Mouse (Mus musculus) myocyte (in vitro differentiated cells): Measurements from ENCODE around the gene Tor1aip1. TPM values are rescaled to one million over a fixed set of nuclear protein-coding genes. Genes with fewer than 3 reads are reported as not detected.

Source experiments
- H3K27me3 ChIP-seq: one replicate; pipeline ENCODE4 v1.6.1; 2011; ENCODE audit not compliant: control insufficient read depth, insufficient read depth, insufficient read length
- H3K36me3 ChIP-seq: one replicate; pipeline ENCODE4 v1.6.1; 2011; ENCODE audit not compliant: control insufficient read depth, insufficient read depth
- H3K4me2 ChIP-seq: one replicate; pipeline ENCODE4 v1.6.1; 2011; ENCODE audit warnings: low read depth, control low read depth
- H3K4me3 ChIP-seq: one replicate; pipeline ENCODE4 v1.5.1; 2011; ENCODE audit warnings: mild to moderate bottlenecking, control low read depth, moderate library complexity
- H3K79me2 ChIP-seq: one replicate; pipeline ENCODE4 v1.6.1; 2011; ENCODE audit not compliant: control insufficient read depth, insufficient read depth
- H3ac ChIP-seq: one replicate; pipeline ENCODE4 v1.6.1; 2011; ENCODE audit not compliant: control insufficient read depth, insufficient read length
- CEBPB ChIP-seq: IDR thresholded peaks from 2 replicates; pipeline ENCODE4 v1.6.1; 2011; ENCODE audit warnings: mild to moderate bottlenecking, moderate library complexity; ENCODE audit not compliant: poor library complexity, insufficient read depth, severe bottlenecking
- E2F4 ChIP-seq: IDR thresholded peaks from one replicate; pipeline ENCODE4 v1.6.1; 2011; ENCODE audit warnings: mild to moderate bottlenecking, control low read depth, moderate library complexity; ENCODE audit not compliant: insufficient read depth
- MAX ChIP-seq: IDR thresholded peaks from one replicate; pipeline ENCODE4 v1.6.1; 2011; ENCODE audit warnings: low read depth, mild to moderate bottlenecking, control low read depth
- MYOD1 ChIP-seq, 3 experiments: IDR thresholded peaks; one replicate each; pipeline ENCODE4 v1.6.1; 2011; ENCODE audit warnings: control low read depth in 2 of 3, low read depth in 2 of 3, mild to moderate bottlenecking in 2 of 3, moderate library complexity in 1 of 3; ENCODE audit not compliant: insufficient read length in 2 of 3, control insufficient read depth in 1 of 3
- MYOG ChIP-seq, 3 experiments: IDR thresholded peaks; one replicate each; pipeline ENCODE4 v1.6.1; 2011; ENCODE audit warnings: control low read depth in 2 of 3, low read depth in 2 of 3, mild to moderate bottlenecking in 2 of 3; ENCODE audit not compliant: insufficient read length in 2 of 3, control insufficient read depth in 1 of 3, insufficient read depth in 1 of 3
- POLR2A ChIP-seq: IDR thresholded peaks from one replicate; pipeline ENCODE4 v1.6.1; 2011; ENCODE audit warnings: low read depth, mild to moderate bottlenecking, control low read depth, moderate library complexity; ENCODE audit not compliant: insufficient read length
- POLR2AphosphoS2 ChIP-seq: IDR thresholded peaks from one replicate; pipeline ENCODE4 v1.6.1; 2011; ENCODE audit warnings: low read depth, control low read depth; ENCODE audit not compliant: insufficient read length
- REST ChIP-seq: IDR thresholded peaks from one replicate; pipeline ENCODE4 v1.6.1; 2011; ENCODE audit warnings: mild to moderate bottlenecking, control low read depth, moderate library complexity; ENCODE audit not compliant: insufficient read depth, insufficient read length
- SRF ChIP-seq: IDR thresholded peaks from one replicate; pipeline ENCODE4 v1.6.1; 2011; ENCODE audit warnings: low read depth; ENCODE audit not compliant: control insufficient read depth, insufficient read length
- TCF12 ChIP-seq: IDR thresholded peaks from one replicate; pipeline ENCODE4 v1.6.1; 2011; ENCODE audit warnings: mild to moderate bottlenecking, control low read depth; ENCODE audit not compliant: poor library complexity, insufficient read depth, severe bottlenecking
- TCF3 ChIP-seq: IDR thresholded peaks from one replicate; pipeline ENCODE4 v1.6.1; 2011; ENCODE audit warnings: low read depth, control low read depth; ENCODE audit not compliant: insufficient read length
- USF1 ChIP-seq: IDR thresholded peaks from one replicate; pipeline ENCODE4 v1.6.1; 2011; ENCODE audit warnings: low read depth, mild to moderate bottlenecking, control low read depth, moderate library complexity
- polyA plus RNA-seq: library from polyadenylated mRNA; unstranded; fragments of >200 nt; fragmentation: generic; extraction: Trizol; gene quantifications from one replicate; pipeline ENCODE4 v1.2.1, GENCODE M21; 2012; ENCODE audit warnings: missing spikeins

Tor1aip1 gene
- polyA plus RNA-seq, 1 experiment = 15.8 TPM

GRCm38 (mm10) chr1:156028340-156028975 is 7.8 kb downstream of the Tor1aip1 start:
- H3K4me3 ChIP-seq = no peak overlapping the region

GRCm38 (mm10) chr1:156027849-156028248 is 8.4 kb downstream of the Tor1aip1 start:
- Histone ChIP-seq H3K4me3 (no peak overlapping the region), H3K27me3 (no peaks in the 10 kb centered on the region), H3K36me3 (peaks cover 13% of the 10 kb centered on the region), H3ac (no peak overlapping the region), H3K79me2 (no peaks in the 10 kb centered on the region), H3K4me2 (no peak overlapping the region)
- no peak for TF ChIP-seq USF1

More at GRCm38 (mm10) chr1:156028340-156028975, 7.8 kb downstream of the Tor1aip1 start:
- no peaks in the 10 kb centered on the region for H3K79me2 ChIP-seq
- H3ac ChIP-seq = no peak overlapping the region
- TF ChIP-seq USF1 (no peak), MAX (no peak), POLR2AphosphoS2 (no peak), TCF3 (no peak), REST (no peak), POLR2A (no peak), E2F4 (no peak), TCF12 (no peak), MYOD1 (IDR thresholded peaks at IDR 0.05; ENCODE audit: control insufficient read depth in 1 of 3, insufficient read length in 2 of 3, low read depth in 2 of 3) (no peak), SRF (no peak), MYOG (IDR thresholded peaks at IDR 0.05; ENCODE audit: control insufficient read depth in 1 of 3, insufficient read depth in 1 of 3, insufficient read length in 2 of 3, low read depth in 2 of 3) (no peak), CEBPB (no peak)
- H3K4me2 ChIP-seq = no peak overlapping the region
- H3K27me3 ChIP-seq = no peaks in the 10 kb centered on the region
- H3K36me3 ChIP-seq = peaks cover 13% of the 10 kb centered on the region

GRCm38 (mm10) chr1:156024831-156025503 is 11.3 kb downstream of the Tor1aip1 start:
- H3K4me3 ChIP-seq = no peak overlapping the region
- no peaks in the 10 kb centered on the region for H3K27me3 ChIP-seq
- H3ac ChIP-seq = no peak overlapping the region
- no peak overlapping the region for H3K4me2 ChIP-seq
- no peaks in the 10 kb centered on the region for H3K79me2 ChIP-seq
- peaks cover 10% of the 10 kb centered on the region for H3K36me3 ChIP-seq
- TF ChIP-seq CEBPB = no peak
- TF ChIP-seq TCF3 = no peak
- TF ChIP-seq USF1 = no peak
- no peak for TF ChIP-seq REST

- Histone ChIP-seq H3K79me2 (no peaks in the 10 kb centered on the region), H3K4me2 (no peak overlapping the region), H3K4me3 (no peak overlapping the region), H3K36me3 (peaks cover 40% of the 10 kb centered on the region), H3ac (no peak overlapping the region), H3K27me3 (no peaks in the 10 kb centered on the region)
- TF ChIP-seq MYOG (IDR thresholded peaks at IDR 0.05; ENCODE audit: control insufficient read depth in 1 of 3, insufficient read depth in 1 of 3, insufficient read length in 2 of 3, low read depth in 2 of 3) = no peak
- no peak for TF ChIP-seq MYOD1 (IDR thresholded peaks at IDR 0.05; ENCODE audit: control insufficient read depth in 1 of 3, insufficient read length in 2 of 3, low read depth in 2 of 3)
- TF ChIP-seq MAX = no peak
- TF ChIP-seq POLR2AphosphoS2 = no peak
These were observed 15.9 kb downstream of the Tor1aip1 start for GRCm38 (mm10) chr1:156020402-156020801.

GRCm38 (mm10) chr1:156019800-156020199 is 16.5 kb downstream of the Tor1aip1 start:
- no peaks in the 10 kb centered on the region for H3K79me2 ChIP-seq
- H3K36me3 ChIP-seq = peaks cover 46% of the 10 kb centered on the region
- no peak for TF ChIP-seq USF1
- no peak for TF ChIP-seq MYOD1 (IDR thresholded peaks at IDR 0.05; ENCODE audit: control insufficient read depth in 1 of 3, insufficient read length in 2 of 3, low read depth in 2 of 3)
- TF ChIP-seq TCF12 = no peak
- no peak for TF ChIP-seq TCF3
- no peak for TF ChIP-seq E2F4
- no peak for TF ChIP-seq POLR2A
- no peak for TF ChIP-seq SRF
- no peak for TF ChIP-seq CEBPB
- TF ChIP-seq POLR2AphosphoS2 = no peak
- TF ChIP-seq REST = no peak
- TF ChIP-seq MAX = no peak
- no peak for TF ChIP-seq MYOG (IDR thresholded peaks at IDR 0.05; ENCODE audit: control insufficient read depth in 1 of 3, insufficient read depth in 1 of 3, insufficient read length in 2 of 3, low read depth in 2 of 3)
- no peak overlapping the region for H3K4me2 ChIP-seq
- H3K4me3 ChIP-seq = no peak overlapping the region
- H3ac ChIP-seq = no peak overlapping the region
- H3K27me3 ChIP-seq = no peaks in the 10 kb centered on the region
